Mouse (Mus musculus) layer of hippocampus, postnatal 10 days (tissue): Measurements from ENCODE around the gene Tmem210. TPM values are rescaled to one million over a fixed set of nuclear protein-coding genes. Genes with fewer than 3 reads are reported as not detected.
"Not testable (repeated sequence)": the region's sequence is repeated elsewhere in the genome, so short reads cannot be mapped to it uniquely, and the experiment has no call there.

Experiments
- DNase-seq, 2 experiments: peaks; one replicate each; pipeline ENCODE4 v3.0.0; 2021; ENCODE audit warnings: low spot score in 2 of 2
- long read RNA-seq: library from polyadenylated mRNA; stranded (forward); transcript quantifications from one replicate; pipeline ENCODE4 v2.0.0, GENCODE M21; 2023
- total RNA-seq, 2 experiments: library from RNA; stranded (reverse); gene quantifications; 2 replicates each; pipeline ENCODE4 v1.2.3; 2021

Gene Tmem210
- not detected for total RNA-seq
- long read RNA-seq: 0 reads

- DNase-seq: peak in 1 of 2 experiments; percentile 25
Observed at GRCm38 (mm10) chr2:25287927-25288649, at the start of gene Tmem210. TSS of gene Tmem210 (plus strand) at chr2:25288145.

- no peak for DNase-seq
Observed at GRCm38 (mm10) chr2:25239766-25240165, 48.2 kb upstream of the Tmem210 start.

GRCm38 (mm10) chr2:25240310-25240709 lies 47.6 kb upstream of the Tmem210 start:
- DNase-seq: no peak

GRCm38 (mm10) chr2:25240723-25241437 lies 47.1 kb upstream of the Tmem210 start:
- DNase-seq: peak; percentile 46 to 66

GRCm38 (mm10) chr2:25241438-25241775 lies 46.5 kb upstream of the Tmem210 start:
- DNase-seq: no peak

- peak; percentile 35 to 60 for DNase-seq
Observed at GRCm38 (mm10) chr2:25242101-25242506, 45.8 kb upstream of the Tmem210 start, which contains the start of the genes Rnf208 and Cysrt1. TSS of gene Rnf208 (plus strand) at chr2:25242255. TSS of gene Cysrt1 (minus strand) at chr2:25242452.

GRCm38 (mm10) chr2:25243342-25243741 lies 44.6 kb upstream of the Tmem210 start:
- DNase-seq: no peak

GRCm38 (mm10) chr2:25244144-25244543 lies 43.8 kb upstream of the Tmem210 start:
- DNase-seq: no peak

GRCm38 (mm10) chr2:25246183-25247072 lies 41.5 kb upstream of the Tmem210 start, which contains the start of gene AL732309.1:
TSS of gene AL732309.1 (minus strand) at chr2:25246863.
- DNase-seq: no peak

GRCm38 (mm10) chr2:25252331-25252730 lies 35.6 kb upstream of the Tmem210 start:
- no peak for DNase-seq

- DNase-seq: peak; percentile 86 to 89
Observed at GRCm38 (mm10) chr2:25255284-25255779, 32.6 kb upstream of the Tmem210 start, which contains the start of gene Tmem203. TSS of gene Tmem203 (plus strand) at chr2:25255439.

- peak in 1 of 2 experiments; percentile 52 for DNase-seq
Observed at GRCm38 (mm10) chr2:25256443-25257109, 31.4 kb upstream of the Tmem210 start.

GRCm38 (mm10) chr2:25257250-25257649 lies 30.7 kb upstream of the Tmem210 start:
- not testable (repeated sequence) for DNase-seq

GRCm38 (mm10) chr2:25258887-25259286 lies 29.1 kb upstream of the Tmem210 start:
- DNase-seq: no peak

GRCm38 (mm10) chr2:25261870-25262269 lies 26.1 kb upstream of the Tmem210 start:
- no peak for DNase-seq

- peak; percentile 88 to 89 for DNase-seq
Observed at GRCm38 (mm10) chr2:25262291-25262767, 25.6 kb upstream of the Tmem210 start, which contains the start of gene Tprn. TSS of gene Tprn (plus strand) at chr2:25262618.

- peak in 1 of 2 experiments; percentile 46 for DNase-seq
Observed at GRCm38 (mm10) chr2:25262795-25263622, 24.9 kb upstream of the Tmem210 start.

GRCm38 (mm10) chr2:25263623-25264285 lies 24.2 kb upstream of the Tmem210 start:
- DNase-seq: no peak

GRCm38 (mm10) chr2:25264286-25264660 lies 23.7 kb upstream of the Tmem210 start:
- DNase-seq: no peak
